Mouse (Mus musculus) gastrocnemius, postnatal 14 days (tissue): ENCODE measurements at regions not wholly inside any gene's neighbourhood (a gene's known extent, or its start where the extent isn't known, plus 50 kb on each side); places are given as distances from the start of the nearest gene placed in this dataset.

Source experiments
- DNase-seq: peaks from one replicate; pipeline ENCODE4 v3.0.0; 2021; ENCODE audit warnings: mixed read lengths
- intact Hi-C: fragments of 180-260 bp; cut with DNase I; formaldehyde crosslinking; loops from one replicate; pipeline ENCODE4 v1.15.1; 2025; ENCODE audit warnings: low total_unique reads

DNA sequence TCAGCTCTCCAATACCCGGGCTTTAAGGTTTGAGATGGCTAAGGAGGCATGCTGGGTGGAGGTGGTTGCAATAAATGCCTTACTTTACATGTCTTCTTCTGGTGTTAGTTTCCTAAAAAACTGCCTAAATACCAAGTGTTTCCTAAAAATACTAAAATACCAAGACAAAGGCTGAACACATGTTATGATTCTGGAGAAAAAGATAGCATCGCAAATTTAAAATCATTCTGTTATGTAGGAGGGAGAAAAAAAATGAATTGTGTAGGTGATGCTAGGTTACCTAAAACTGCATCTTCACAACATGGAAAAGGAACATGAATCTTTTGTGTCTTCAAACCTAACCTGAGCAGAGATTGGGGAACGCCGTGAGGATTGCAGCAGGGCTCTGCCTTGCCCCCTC is 857.7 kb upstream of the Stxbp6 start:
- no peak for DNase-seq
- intact Hi-C loops, result no loop called here

DNA sequence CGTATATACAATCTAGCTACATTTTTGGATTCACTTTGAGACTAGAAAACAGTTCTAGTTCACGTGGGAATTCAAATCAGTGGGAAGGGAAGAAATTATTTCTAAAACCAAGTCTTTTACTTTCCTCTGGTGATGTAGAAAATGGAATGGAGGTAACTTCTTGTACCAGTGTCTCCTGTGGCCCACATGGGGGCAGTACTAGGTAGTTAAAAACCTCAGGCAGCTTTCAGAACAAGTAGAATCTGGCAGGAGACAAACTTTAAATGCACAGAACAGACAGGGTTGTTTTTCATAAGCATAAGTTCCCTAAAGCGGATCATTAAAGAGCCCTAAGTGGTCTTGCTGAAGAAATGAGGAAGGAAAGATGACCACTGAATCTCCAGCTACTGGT is 855.2 kb upstream of the Stxbp6 start:
- intact Hi-C loops, result no loop called here
- DNase-seq, result no peak

DNA sequence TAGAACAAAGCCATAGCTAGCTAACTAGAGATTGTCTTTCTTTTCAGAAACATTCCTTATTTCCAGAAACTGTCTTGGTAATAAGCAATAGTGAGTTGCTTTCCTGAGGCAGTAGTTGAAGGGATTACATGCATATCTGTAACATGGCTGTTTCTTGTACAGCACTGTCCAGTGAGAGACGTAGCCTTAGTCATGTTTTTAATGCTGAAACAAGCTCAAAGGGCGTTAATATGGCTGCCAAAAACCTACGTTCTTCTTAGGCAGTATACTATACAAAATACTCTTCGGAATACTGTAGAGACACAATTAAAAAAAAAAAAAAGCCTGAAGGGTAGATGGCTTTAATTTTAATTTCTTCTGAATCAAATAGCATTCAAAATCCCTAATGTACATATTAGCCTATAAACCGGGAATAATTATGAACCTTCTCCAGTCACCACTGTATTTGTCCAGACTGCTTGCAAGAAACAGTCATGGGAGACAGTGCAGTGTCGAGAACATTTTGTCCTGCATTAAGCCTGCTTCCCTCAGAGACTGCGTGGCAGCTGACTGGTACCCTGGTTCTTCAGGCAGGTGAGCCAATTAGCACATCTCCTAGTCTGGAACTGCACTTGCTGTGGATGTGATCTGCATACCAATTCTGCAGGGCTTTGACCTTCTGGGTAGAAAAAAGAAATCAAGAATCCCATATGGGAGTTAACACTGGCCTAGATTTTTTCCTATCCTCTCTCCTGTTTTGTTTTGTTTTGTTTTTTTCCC is 854.7 kb upstream of the Stxbp6 start:
- intact Hi-C loops, result no loop called here
- DNase-seq, result no peak
